Mouse (Mus musculus) cortical plate, adult 2 months (tissue): ENCODE results near the gene Tbrg4.
A peak's percentile ranks its signal among the peaks of the same experiment; 100 is the strongest.

Source experiments
- CTCF ChIP-seq: fragments of 200-500 bp; IDR thresholded peaks from 2 replicates; pipeline ENCODE4 v1.5.1; 2011; ENCODE audit warnings: mild to moderate bottlenecking, control low read depth, low read length; ENCODE audit not compliant: insufficient read depth; ENCODE audit errors: extremely low read depth
- POLR2A ChIP-seq: fragments of 200-500 bp; IDR thresholded peaks from 2 replicates; pipeline ENCODE4 v1.6.1; 2011; ENCODE audit warnings: mild to moderate bottlenecking, low read length, control low read depth; ENCODE audit not compliant: insufficient read depth; ENCODE audit errors: extremely low read depth

GRCm38 (mm10) chr11:6596616-6597015, 29.3 kb downstream of the Tbrg4 start:
- 0 out of 2 replicates have a peak, but pooled peaks have one; percentile 7 for TF ChIP-seq POLR2A
- TF ChIP-seq CTCF: no peak
